Comparison of ENCODE assay signal across 22 mouse cellular contexts in the genomic region with DNA sequence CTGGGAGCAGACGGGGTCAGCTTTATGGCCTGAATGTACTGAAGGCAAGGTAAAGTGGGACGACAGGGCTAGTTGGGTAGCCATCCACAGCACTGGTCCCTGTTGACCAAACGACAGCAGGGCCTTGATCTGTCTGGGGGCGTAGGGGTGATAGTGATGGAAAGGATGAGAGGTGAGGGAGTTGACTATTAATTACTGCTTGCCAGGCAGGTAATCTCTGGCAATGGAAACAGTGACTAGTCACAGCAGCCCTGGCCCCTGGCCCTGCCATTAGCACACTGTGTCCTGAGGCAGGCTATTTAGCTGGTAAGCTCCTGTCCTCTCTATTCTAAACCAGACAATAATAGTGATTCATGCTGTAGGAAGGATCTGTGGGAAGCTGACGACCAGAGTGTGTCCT. TPM values are rescaled to one million over a fixed set of nuclear protein-coding genes. Genes with fewer than 3 reads are reported as not detected.
DNase-seq lines count a peak whose midpoint lies in the region; ATAC-seq lines count a peak whose summit lies in the region.
"Had no signal": no experiment of that assay in that cellular context is flagged by ENCODE, and none has a peak within 500 bp of the region (broad histone marks: within the 10 kb centered on the region; RNA-seq: fewer than 3 reads in every experiment).

No protein-coding gene starts in this region.

- peak; percentile 15 for DNase-seq in CD4-positive, CD25-positive, alpha-beta regulatory T cell, adult 2 months (ENCODE audit: low read depth, low spot score)
- peak; percentile 3 for DNase-seq in Muller cell, postnatal 12 days (ENCODE audit: inconsistent ontology term)
- DNase-seq in layer of hippocampus, adult 11-12 months (ENCODE audit: low spot score): no peak
- DNase-seq in frontal cortex, adult 2 months (ENCODE audit: extremely low spot score in 1 of 2, low spot score in 1 of 2): no peak
- DNase-seq in kidney, adult 18-20 months: no peak
- no peak for DNase-seq in frontal cortex, postnatal 10 days (ENCODE audit: low spot score in 2 of 2)
- DNase-seq: adrenal gland, adult 2 months; adrenal gland, postnatal 10 days; adrenal gland, postnatal 25 days; cerebellum, adult 11 months; cerebellum, adult 18-20 months; cerebellum, adult 8-10 months; cerebellum, adult 9-11 months; cerebellum, postnatal 14 days; cerebellum, postnatal 36 days; forebrain, postnatal 0 days had no signal

- ATAC-seq in activated CD4-positive, CD25-positive, alpha-beta regulatory T cell, adult 4 months: peak; percentile 54
- ATAC-seq: forebrain, embryonic 13.5 days; forebrain, embryonic 15.5 days; forebrain, postnatal 0 days had no signal

RNA-seq across cellular contexts. Expression of a gene that starts 33.2 kb away (rescaled TPM):
- polyA plus RNA-seq in activated CD4-positive, CD25-positive, alpha-beta regulatory T cell, adult 4 months (2017; shearing (Covaris generic)): not detected
- polyA plus RNA-seq in frontal cortex, adult 2 months (2012; rRNA removed): 3.1 and 3.9 TPM in 2 replicates
- polyA plus RNA-seq: C2C12, G1E had no signal

RNA-seq across cellular contexts. Expression of a gene that starts 39.7 kb away (rescaled TPM):
- polyA plus RNA-seq in activated CD4-positive, CD25-positive, alpha-beta regulatory T cell, adult 4 months (2017; shearing (Covaris generic)): not detected
- 0.11 and 0.34 TPM in 2 replicates for polyA plus RNA-seq in frontal cortex, adult 2 months (2012; rRNA removed)
- polyA plus RNA-seq: embryonic facial prominence, embryonic 10.5 days; forebrain, embryonic 13.5 days had no signal

RNA-seq across cellular contexts. Expression of a gene that starts 47.8 kb away (rescaled TPM):
- 10 to 100 TPM; 16.6 to 17.6 TPM for polyA plus RNA-seq in activated CD4-positive, CD25-positive, alpha-beta regulatory T cell, adult 4 months (2017; shearing (Covaris generic))
- 35.1 and 41.8 TPM in 2 replicates for polyA plus RNA-seq in frontal cortex, adult 2 months (2012; rRNA removed)

Comparison
In these comparisons a context has a peak if more than half of its experiments do, and no peak if none do; other contexts are left out.
1. DNase-seq: peak in CD4-positive, CD25-positive, alpha-beta regulatory T cell, adult 2 months (single experiment) and Muller cell, postnatal 12 days (single experiment); none in layer of hippocampus, adult 11-12 months (single experiment), frontal cortex, adult 2 months (0 of 2), kidney, adult 18-20 months (single experiment) and frontal cortex, postnatal 10 days (0 of 2).